Mouse (Mus musculus) MEL (cell line): ENCODE results near the gene Pip5k1c. TPM values are rescaled to one million over a fixed set of nuclear protein-coding genes. Genes with fewer than 3 reads are reported as not detected.

Experiments
- DNase-seq: peaks from one replicate; pipeline ENCODE4 v3.0.0; 2011; ENCODE audit warnings: low read depth, low spot score
- H3K27ac ChIP-seq: 2 replicates; pipeline ENCODE4 v1.5.1; 2012; ENCODE audit warnings: low read depth, mild to moderate bottlenecking, control low read depth, low read length, moderate library complexity; ENCODE audit not compliant: control insufficient read depth
- H3K27me3 ChIP-seq, 2 experiments: fragments of 150-350 bp in 1 of 2; sonication (generic) in 1 of 2; 2 replicates each; pipeline ENCODE4 v1.6.1; 2012; ENCODE audit warnings: low read length in 2 of 2, mild to moderate bottlenecking in 2 of 2, improper control_type of control experiment in 1 of 2, moderate library complexity in 1 of 2; ENCODE audit not compliant: insufficient read depth in 2 of 2, control insufficient read depth in 1 of 2
- H3K36me3 ChIP-seq, 2 experiments: 2 replicates each; pipeline ENCODE4 v1.6.1; 2012 to 2014; ENCODE audit warnings: low read length in 2 of 2, improper control_type of control experiment in 1 of 2, inconsistent platforms in 1 of 2, mild to moderate bottlenecking in 1 of 2; ENCODE audit not compliant: insufficient read depth in 2 of 2, control insufficient read depth in 1 of 2
- H3K4me1 ChIP-seq, 2 experiments: fragments of 150-350 bp in 1 of 2; sonication (generic) in 1 of 2; 2 replicates each; pipeline ENCODE4 v1.6.1; 2012; ENCODE audit warnings: low read length in 2 of 2, improper control_type of control experiment in 1 of 2, mild to moderate bottlenecking in 1 of 2; ENCODE audit not compliant: insufficient read depth in 2 of 2, control insufficient read depth in 1 of 2
- H3K4me3 ChIP-seq, 2 experiments: fragments of 150-350 bp in 1 of 2; sonication (generic) in 1 of 2; 2 replicates each; pipeline ENCODE4 v1.5.1; 2012; ENCODE audit warnings: low read depth in 2 of 2, low read length in 2 of 2, mild to moderate bottlenecking in 2 of 2, moderate library complexity in 2 of 2, control low read depth in 1 of 2, improper control_type of control experiment in 1 of 2; ENCODE audit not compliant: control insufficient read depth in 1 of 2, insufficient read depth in 1 of 2
- H3K79me2 ChIP-seq: 2 replicates; pipeline ENCODE4 v1.6.1; 2012; ENCODE audit warnings: mild to moderate bottlenecking, low read length, moderate library complexity; ENCODE audit not compliant: control insufficient read depth, poor library complexity, insufficient read depth
- H3K9ac ChIP-seq: 2 replicates; pipeline ENCODE4 v1.6.1; 2012; ENCODE audit warnings: low read depth, mild to moderate bottlenecking, control low read depth, low read length, moderate library complexity; ENCODE audit not compliant: control insufficient read depth, poor library complexity, severe bottlenecking
- H3K9me3 ChIP-seq: fragments of 150-350 bp; sonication (generic); replicated peaks from 2 replicates; pipeline ENCODE4 v1.6.1; 2012; ENCODE audit warnings: mild to moderate bottlenecking, low read length, improper control_type of control experiment, moderate library complexity; ENCODE audit not compliant: insufficient read depth
- BHLHE40 ChIP-seq: IDR thresholded peaks from 2 replicates; pipeline ENCODE4 v1.6.1; 2012; ENCODE audit warnings: low read depth, mild to moderate bottlenecking, inconsistent platforms, low read length, improper control_type of control experiment, borderline replicate concordance
- CTCF ChIP-seq, 3 experiments: IDR thresholded peaks in 2 of 3; conservative IDR thresholded peaks in 1 of 3; 2 replicates each; pipeline ENCODE4 v1.5.1; 2011 to 2012; ENCODE audit warnings: low read length in 3 of 3, low read depth in 2 of 3, mild to moderate bottlenecking in 2 of 3, improper control_type of control experiment in 1 of 3, inconsistent platforms in 1 of 3, mixed read lengths in 1 of 3, moderate library complexity in 1 of 3; ENCODE audit not compliant: control insufficient read depth in 1 of 3, insufficient read depth in 1 of 3, poor library complexity in 1 of 3, severe bottlenecking in 1 of 3
- ELF1 ChIP-seq: IDR thresholded peaks from 2 replicates; pipeline ENCODE4 v1.6.1; 2014; ENCODE audit warnings: low read depth, mild to moderate bottlenecking, inconsistent platforms, low read length, improper control_type of control experiment, moderate library complexity
- ETS1 ChIP-seq: IDR thresholded peaks from 2 replicates; pipeline ENCODE4 v1.6.1; 2012; ENCODE audit warnings: low read depth, mild to moderate bottlenecking, inconsistent platforms, low read length, improper control_type of control experiment, moderate library complexity
- GABPA ChIP-seq: IDR thresholded peaks from 2 replicates; pipeline ENCODE4 v1.6.1; 2012; ENCODE audit warnings: low read depth, mild to moderate bottlenecking, inconsistent platforms, low read length, improper control_type of control experiment, moderate library complexity
- GATA1 ChIP-seq: IDR thresholded peaks from 2 replicates; pipeline ENCODE4 v1.6.1; 2011; ENCODE audit warnings: low read depth, low read length, improper control_type of control experiment
- HCFC1 ChIP-seq: IDR thresholded peaks from 2 replicates; pipeline ENCODE4 v1.6.1; 2012; ENCODE audit warnings: low read depth, mild to moderate bottlenecking, inconsistent platforms, low read length, improper control_type of control experiment, moderate library complexity
- JUND ChIP-seq: IDR thresholded peaks from 2 replicates; pipeline ENCODE4 v1.6.1; 2011; ENCODE audit warnings: low read depth, mild to moderate bottlenecking, improper control_type of control experiment, low read length
- KAT2A ChIP-seq: conservative IDR thresholded peaks from 2 replicates; pipeline ENCODE4 v1.6.1; 2012; ENCODE audit warnings: low read depth, low read length, improper control_type of control experiment, inconsistent platforms
- MAFK ChIP-seq: IDR thresholded peaks from 2 replicates; pipeline ENCODE4 v1.6.1; 2011; ENCODE audit warnings: low read depth, mild to moderate bottlenecking, low read length, improper control_type of control experiment, borderline replicate concordance
- MAX ChIP-seq: IDR thresholded peaks from 2 replicates; pipeline ENCODE4 v1.6.1; 2011; ENCODE audit warnings: low read length, improper control_type of control experiment
- MAZ ChIP-seq: IDR thresholded peaks from 2 replicates; pipeline ENCODE4 v1.6.1; 2012; ENCODE audit warnings: low read depth, mild to moderate bottlenecking, inconsistent platforms, low read length, improper control_type of control experiment
- MYC ChIP-seq: IDR thresholded peaks from 2 replicates; pipeline ENCODE4 v1.6.1; 2011; ENCODE audit warnings: low read depth, mild to moderate bottlenecking, low read length, improper control_type of control experiment, moderate library complexity
- NELFE ChIP-seq: IDR thresholded peaks from 2 replicates; pipeline ENCODE4 v1.6.1; 2011; ENCODE audit warnings: low read depth, low read length, improper control_type of control experiment
- NRF1 ChIP-seq: IDR thresholded peaks from 2 replicates; pipeline ENCODE4 v1.6.1; 2014; ENCODE audit warnings: low read depth, mild to moderate bottlenecking, inconsistent platforms, low read length, improper control_type of control experiment, moderate library complexity; ENCODE audit not compliant: poor library complexity, insufficient read depth, severe bottlenecking
- POLR2A ChIP-seq, 2 experiments: IDR thresholded peaks; 2 replicates each; pipeline ENCODE4 v1.6.1; 2011 to 2012; ENCODE audit warnings: low read length in 2 of 2, mild to moderate bottlenecking in 2 of 2, control low read depth in 1 of 2, improper control_type of control experiment in 1 of 2, low read depth in 1 of 2, moderate library complexity in 1 of 2; ENCODE audit not compliant: control insufficient read depth in 1 of 2, insufficient read depth in 1 of 2, poor library complexity in 1 of 2
- POLR2AphosphoS2 ChIP-seq: IDR thresholded peaks from 2 replicates; pipeline ENCODE4 v1.6.1; 2011; ENCODE audit warnings: low read length, improper control_type of control experiment
- POLR2AphosphoS5 ChIP-seq: IDR thresholded peaks from 2 replicates; pipeline ENCODE4 v1.6.1; 2012; ENCODE audit warnings: low read depth, borderline replicate concordance, mild to moderate bottlenecking, inconsistent platforms, low read length, moderate library complexity, mixed read lengths
- RAD21 ChIP-seq: IDR thresholded peaks from 2 replicates; pipeline ENCODE4 v1.6.1; 2011; ENCODE audit warnings: mild to moderate bottlenecking, low read depth, low read length, improper control_type of control experiment
- RCOR1 ChIP-seq: IDR thresholded peaks from 2 replicates; pipeline ENCODE4 v1.6.1; 2012; ENCODE audit warnings: low read depth, mild to moderate bottlenecking, inconsistent platforms, low read length, improper control_type of control experiment
- SIN3A ChIP-seq: IDR thresholded peaks from 2 replicates; pipeline ENCODE4 v1.6.1; 2012; ENCODE audit warnings: low read length, improper control_type of control experiment, inconsistent platforms
- SMC3 ChIP-seq: IDR thresholded peaks from 2 replicates; pipeline ENCODE4 v1.6.1; 2011; ENCODE audit warnings: low read depth, low read length, improper control_type of control experiment
- TBP ChIP-seq: IDR thresholded peaks from 2 replicates; pipeline ENCODE4 v1.8.0; 2011; ENCODE audit warnings: low read depth, low read length, improper control_type of control experiment
- TCF12 ChIP-seq: IDR thresholded peaks from 2 replicates; pipeline ENCODE4 v1.6.1; 2014; ENCODE audit warnings: low read depth, mild to moderate bottlenecking, inconsistent platforms, low read length, improper control_type of control experiment, moderate library complexity
- UBTF ChIP-seq: IDR thresholded peaks from 2 replicates; pipeline ENCODE4 v1.6.1; 2012; ENCODE audit warnings: low read depth, mild to moderate bottlenecking, inconsistent platforms, low read length, improper control_type of control experiment, moderate library complexity, borderline replicate concordance; ENCODE audit not compliant: insufficient read depth
- USF1 ChIP-seq: IDR thresholded peaks from 2 replicates; pipeline ENCODE4 v1.6.1; 2014; ENCODE audit warnings: low read depth, mild to moderate bottlenecking, inconsistent platforms, low read length, improper control_type of control experiment, moderate library complexity
- USF2 ChIP-seq, 2 experiments: IDR thresholded peaks; 2 replicates each; pipeline ENCODE4 v1.6.1; 2011 to 2012; ENCODE audit warnings: improper control_type of control experiment in 2 of 2, low read length in 2 of 2, borderline replicate concordance in 1 of 2, inconsistent platforms in 1 of 2, low read depth in 1 of 2, mild to moderate bottlenecking in 1 of 2; ENCODE audit not compliant: insufficient read depth in 1 of 2
- ZC3H11A ChIP-seq: IDR thresholded peaks from 2 replicates; pipeline ENCODE4 v1.6.1; 2012; ENCODE audit warnings: low read depth, mild to moderate bottlenecking, inconsistent platforms, low read length, improper control_type of control experiment
- ZMIZ1 ChIP-seq: IDR thresholded peaks from 2 replicates; pipeline ENCODE4 v1.6.1; 2012; ENCODE audit warnings: low read depth, mild to moderate bottlenecking, inconsistent platforms, low read length, improper control_type of control experiment, moderate library complexity
- polyA plus RNA-seq, 2 experiments: library from polyadenylated mRNA; stranded (reverse) in 1 of 2; unstranded in 1 of 2; fragments of >175 nt in 1 of 2; fragments of >200 nt in 1 of 2; gene quantifications; 2 replicates each; pipeline versions ENCODE4 v1.2.1 to v1.2.4; 2012; ENCODE audit warnings: low replicate concordance in 2 of 2, low read depth in 1 of 2; ENCODE audit not compliant: insufficient read length in 2 of 2, insufficient read depth in 1 of 2, missing spikeins in 1 of 2
- total RNA-seq: library from RNA; depleted of rRNA; stranded (reverse); fragments of 300-350 nt; gene quantifications from 2 replicates; pipeline ENCODE4 v1.2.3, GENCODE M21; 2012

The Pip5k1c gene
- total and polyA plus RNA-seq, 3 experiments, result 14.4 to 40.5 TPM; not detected in 1

DNA sequence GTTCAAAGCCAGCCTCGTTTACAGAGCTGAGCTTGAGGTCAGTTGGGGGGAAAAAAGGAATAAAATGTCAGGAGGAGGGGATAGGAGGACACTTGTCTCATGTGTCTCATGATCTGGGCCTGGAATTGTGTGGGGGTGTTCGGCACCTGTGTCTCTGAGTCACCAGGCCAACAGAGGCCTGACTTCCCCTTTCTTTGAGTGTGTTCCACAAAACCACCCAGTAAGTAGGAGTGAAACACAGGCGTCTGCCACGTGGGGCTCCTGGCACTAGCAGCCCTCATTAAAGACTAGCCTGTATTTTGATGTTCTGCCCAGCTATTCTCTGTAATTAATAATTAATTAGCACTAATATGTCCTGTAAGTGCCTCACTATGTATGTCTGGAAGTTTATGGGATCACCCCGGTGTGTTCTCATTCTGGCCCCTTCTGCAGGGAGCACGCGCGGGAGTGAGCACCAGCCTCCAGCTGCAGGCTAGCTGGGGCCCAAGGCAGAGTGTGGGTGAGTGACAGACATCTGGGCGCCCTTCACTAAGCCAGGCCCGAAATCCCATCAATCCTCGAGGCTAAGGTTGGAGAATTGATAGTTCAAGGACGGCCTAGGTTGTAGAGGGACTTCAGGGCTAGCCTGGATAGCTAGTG is 63.7 kb downstream of the Pip5k1c start (continued):
- TF ChIP-seq SMC3 (no peak), NRF1 (peak; percentile 41; the same call in 1 of the 2 replicates), GABPA (no peak), ETS1 (peak; percentile 66), NELFE (peak; percentile 44), RCOR1 (0 out of 2 replicates have a peak, but pooled peaks have one; percentile 19), CTCF (IDR thresholded peaks at IDR 0.05 in 2 of 3, conservative IDR thresholded peaks at IDR 0.05 in 1 of 3; ENCODE audit: control insufficient read depth in 1 of 3, insufficient read depth in 1 of 3, low read depth in 2 of 3, low read length in 3 of 3, poor library complexity in 1 of 3, severe bottlenecking in 1 of 3) (no peak), ZC3H11A (no peak), TBP (peak; percentile 89), TCF12 (peak; percentile 59), SIN3A (peak; percentile 93), KAT2A (no peak), HCFC1 (peak; percentile 54), BHLHE40 (no peak), MAFK (no peak)
- TF ChIP-seq, all 39 proteins: peak for 20

- Histone ChIP-seq H3K4me3 (peak within 1 kb of the TSS; percentile 62 to 68), H3K9ac (peak within 1 kb of the TSS; percentile 84), H3K27me3 (no peaks in the 10 kb centered on the region), H3K4me1 (peaks cover 2 to 29% of the 10 kb centered on the region in 2 experiments; a peak in 3 of 4 replicates), H3K9me3 (no peaks in the 10 kb centered on the region), H3K27ac (peak within 1 kb of the TSS; percentile 96), H3K36me3 (peaks cover 0 to 20% of the 10 kb centered on the region in 2 experiments; a peak in 3 of 4 replicates), H3K79me2 (peaks cover 27% of the 10 kb centered on the region)
- DNase-seq, result peak; percentile 94
- TF ChIP-seq SMC3 (no peak), KAT2A (no peak), UBTF (0 out of 2 replicates have a peak, but pooled peaks have one; percentile 58), GATA1 (no peak), POLR2A (IDR thresholded peaks at IDR 0.05; ENCODE audit: control insufficient read depth in 1 of 2, insufficient read depth in 1 of 2, low read depth in 1 of 2, low read length in 2 of 2, poor library complexity in 1 of 2) (peak; percentile 84 to 92), NELFE (peak; percentile 85), RCOR1 (no peak), SIN3A (peak; percentile 75), ZMIZ1 (no peak), MAZ (no peak; the same call in 1 of the 2 replicates), JUND (no peak), POLR2AphosphoS5 (no peak), USF2 (IDR thresholded peaks at IDR 0.05; ENCODE audit: borderline replicate concordance in 1 of 2, insufficient read depth in 1 of 2, low read depth in 1 of 2, low read length in 2 of 2) (no peak), GABPA (no peak), NRF1 (peak; percentile 26; the same call in 1 of the 2 replicates), ZC3H11A (no peak), MYC (no peak), ETS1 (no peak), MAX (no peak), ELF1 (no peak), CTCF (IDR thresholded peaks at IDR 0.05 in 2 of 3, conservative IDR thresholded peaks at IDR 0.05 in 1 of 3; ENCODE audit: control insufficient read depth in 1 of 3, insufficient read depth in 1 of 3, low read depth in 2 of 3, low read length in 3 of 3, poor library complexity in 1 of 3, severe bottlenecking in 1 of 3) (no peak), RAD21 (no peak), USF1 (0 out of 2 replicates have a peak, but pooled peaks have one; percentile 11), POLR2AphosphoS2 (no peak; the same call in 1 of the 2 replicates), TBP (peak; percentile 77), BHLHE40 (no peak)
Observed at GRCm38 (mm10) chr10:81356991-81357844, 64.5 kb downstream of the Pip5k1c start, which contains the start of gene Mfsd12. Gene Mfsd12, plus strand, starts transcription at chr10:81357491.
